Mouse (Mus musculus) CH12.LX (cell line): ENCODE measurements around the gene Hist1h4n. TPM values are rescaled to one million over a fixed set of nuclear protein-coding genes. Genes with fewer than 3 reads are reported as not detected.
A peak's percentile ranks its signal among the peaks of the same experiment; 100 is the strongest.

Source experiments
- DNase-seq: peaks from one replicate; pipeline ENCODE4 v3.0.0-alpha.2; 2013; ENCODE audit errors: extremely low read depth
- H3K27ac ChIP-seq: 2 replicates; pipeline ENCODE4 v1.5.1; 2012; ENCODE audit warnings: low read depth, mild to moderate bottlenecking, control low read depth, moderate library complexity; ENCODE audit not compliant: insufficient read depth
- H3K27me3 ChIP-seq: replicated peaks from 2 replicates; pipeline ENCODE3; 2012; ENCODE audit warnings: inconsistent platforms
- H3K36me3 ChIP-seq, 2 experiments: replicated peaks in 1 of 2; 2 replicates each; pipeline versions ENCODE3 to v1.6.1; 2012; ENCODE audit warnings: inconsistent platforms in 1 of 2, low read length in 1 of 2, mild to moderate bottlenecking in 1 of 2, mixed read lengths in 1 of 2, moderate library complexity in 1 of 2; ENCODE audit not compliant: control insufficient read depth in 1 of 2, insufficient read depth in 1 of 2
- H3K4me1 ChIP-seq, 2 experiments: 2 replicates each; pipeline ENCODE4 v1.6.1; 2012; ENCODE audit warnings: inconsistent platforms in 1 of 2, moderate library complexity in 1 of 2; ENCODE audit not compliant: insufficient read depth in 2 of 2, control insufficient read depth in 1 of 2
- H3K4me2 ChIP-seq: 2 replicates; pipeline ENCODE4 v1.6.1; 2012; ENCODE audit warnings: low read depth, mild to moderate bottlenecking, control low read depth; ENCODE audit not compliant: poor library complexity, insufficient read depth, severe bottlenecking
- H3K4me3 ChIP-seq, 3 experiments: fragments of 150-350 bp in 1 of 3; sonication (generic) in 1 of 3; replicated peaks in 1 of 3; 2 replicates each; pipeline versions ENCODE3 to v1.5.1; 2011 to 2012; ENCODE audit warnings: low read depth in 2 of 3, low read length in 2 of 3, mild to moderate bottlenecking in 2 of 3, moderate library complexity in 2 of 3, control low read depth in 1 of 3, improper control_type of control experiment in 1 of 3, inconsistent platforms in 1 of 3, mixed read lengths in 1 of 3; ENCODE audit not compliant: poor library complexity in 1 of 3
- H3K79me2 ChIP-seq: replicated peaks from 2 replicates; pipeline ENCODE4 v1.6.1; 2012; ENCODE audit warnings: mild to moderate bottlenecking, moderate library complexity; ENCODE audit not compliant: control insufficient read depth, poor library complexity, insufficient read depth, severe bottlenecking; ENCODE audit errors: extremely low read depth
- H3K9ac ChIP-seq: 2 replicates; pipeline ENCODE4 v1.6.1; 2012; ENCODE audit warnings: low read depth, mild to moderate bottlenecking, control low read depth, moderate library complexity; ENCODE audit not compliant: insufficient read depth
- H3K9me3 ChIP-seq: replicated peaks from 2 replicates; pipeline ENCODE3; 2012; ENCODE audit warnings: low read length, inconsistent platforms, mixed read lengths
- BHLHE40 ChIP-seq: IDR thresholded peaks from 2 replicates; pipeline ENCODE4 v1.6.1; 2011; ENCODE audit warnings: mild to moderate bottlenecking, low read depth, low read length, improper control_type of control experiment
- CHD1 ChIP-seq: IDR thresholded peaks from 2 replicates; pipeline ENCODE4 v1.6.1; 2012; ENCODE audit warnings: low read depth, low read length, improper control_type of control experiment, inconsistent platforms
- CHD2 ChIP-seq: IDR thresholded peaks from 2 replicates; pipeline ENCODE4 v1.6.1; 2011; ENCODE audit warnings: low read length, improper control_type of control experiment
- E2F4 ChIP-seq: IDR thresholded peaks from 2 replicates; pipeline ENCODE4 v1.6.1; 2011; ENCODE audit warnings: low read depth, low read length, improper control_type of control experiment; ENCODE audit not compliant: insufficient replicate concordance
- GABPA ChIP-seq: IDR thresholded peaks from 2 replicates; pipeline ENCODE4 v1.6.1; 2012; ENCODE audit warnings: low read depth, low read length, improper control_type of control experiment, inconsistent platforms; ENCODE audit not compliant: insufficient replicate concordance
- HCFC1 ChIP-seq: IDR thresholded peaks from 2 replicates; pipeline ENCODE4 v1.6.1; 2012; ENCODE audit warnings: low read depth, mild to moderate bottlenecking, inconsistent platforms, low read length, improper control_type of control experiment
- IRF4 ChIP-seq: IDR thresholded peaks from 2 replicates; pipeline ENCODE4 v1.6.1; 2014; ENCODE audit warnings: low read depth, mild to moderate bottlenecking, inconsistent platforms, low read length, improper control_type of control experiment
- KAT2A ChIP-seq: IDR thresholded peaks from 2 replicates; pipeline ENCODE4 v1.6.1; 2012; ENCODE audit warnings: low read length, improper control_type of control experiment, inconsistent platforms; ENCODE audit not compliant: insufficient replicate concordance
- MAFK ChIP-seq: IDR thresholded peaks from 2 replicates; pipeline ENCODE4 v1.6.1; 2011; ENCODE audit warnings: low read length, improper control_type of control experiment; ENCODE audit not compliant: insufficient replicate concordance
- MAX ChIP-seq: IDR thresholded peaks from 2 replicates; pipeline ENCODE4 v1.6.1; 2011; ENCODE audit warnings: low read length, improper control_type of control experiment
- MAZ ChIP-seq: IDR thresholded peaks from 2 replicates; pipeline ENCODE4 v1.6.1; 2012; ENCODE audit warnings: low read depth, mild to moderate bottlenecking, inconsistent platforms, low read length, improper control_type of control experiment, moderate library complexity
- MXI1 ChIP-seq: IDR thresholded peaks from 2 replicates; pipeline ENCODE4 v1.6.1; 2011; ENCODE audit warnings: mild to moderate bottlenecking, low read depth, low read length, improper control_type of control experiment
- MYC ChIP-seq: IDR thresholded peaks from 2 replicates; pipeline ENCODE4 v1.6.1; 2011; ENCODE audit warnings: low read depth, mild to moderate bottlenecking, improper control_type of control experiment, low read length
- NELFE ChIP-seq: IDR thresholded peaks from 2 replicates; pipeline ENCODE4 v1.6.1; 2011; ENCODE audit warnings: low read depth, low read length, improper control_type of control experiment
- NRF1 ChIP-seq: IDR thresholded peaks from 2 replicates; pipeline ENCODE4 v1.6.1; 2014; ENCODE audit warnings: low read depth, mild to moderate bottlenecking, inconsistent platforms, low read length, improper control_type of control experiment, moderate library complexity
- PAX5 ChIP-seq: IDR thresholded peaks from 2 replicates; pipeline ENCODE4 v1.6.1; 2012; ENCODE audit warnings: low read length, inconsistent platforms, mixed read lengths
- POLR2A ChIP-seq: IDR thresholded peaks from 2 replicates; pipeline ENCODE4 v1.6.1; 2011; ENCODE audit warnings: low read depth, mild to moderate bottlenecking, improper control_type of control experiment, low read length
- POLR2AphosphoS2 ChIP-seq: IDR thresholded peaks from 2 replicates; pipeline ENCODE4 v1.6.1; 2011; ENCODE audit warnings: low read depth, low read length, improper control_type of control experiment
- RCOR1 ChIP-seq: conservative IDR thresholded peaks from 2 replicates; pipeline ENCODE4 v1.6.1; 2012; ENCODE audit warnings: low read depth, mild to moderate bottlenecking, inconsistent platforms, low read length, improper control_type of control experiment
- SIN3A ChIP-seq: IDR thresholded peaks from 2 replicates; pipeline ENCODE4 v1.6.1; 2012; ENCODE audit warnings: low read length, improper control_type of control experiment, inconsistent platforms
- SMC3 ChIP-seq: IDR thresholded peaks from 2 replicates; pipeline ENCODE4 v1.6.1; 2011; ENCODE audit warnings: low read depth, low read length, improper control_type of control experiment
- TBP ChIP-seq: conservative IDR thresholded peaks from 2 replicates; pipeline ENCODE4 v1.6.1; 2011; ENCODE audit warnings: low read depth, low read length, improper control_type of control experiment
- TCF12 ChIP-seq: IDR thresholded peaks from 2 replicates; pipeline ENCODE4 v1.6.1; 2014; ENCODE audit warnings: low read depth, mild to moderate bottlenecking, inconsistent platforms, low read length, improper control_type of control experiment
- UBTF ChIP-seq: IDR thresholded peaks from 2 replicates; pipeline ENCODE4 v1.6.1; 2012; ENCODE audit warnings: low read depth, mild to moderate bottlenecking, inconsistent platforms, low read length, improper control_type of control experiment, moderate library complexity
- ZMIZ1 ChIP-seq: IDR thresholded peaks from 2 replicates; pipeline ENCODE4 v1.6.1; 2012; ENCODE audit warnings: low read depth, mild to moderate bottlenecking, inconsistent platforms, low read length, improper control_type of control experiment
- ZNF384 ChIP-seq: IDR thresholded peaks from 2 replicates; pipeline ENCODE4 v1.6.1; 2012; ENCODE audit warnings: low read depth, low read length, improper control_type of control experiment, inconsistent platforms
- dilution Hi-C: fragments of 300-500 bp; cut with MboI; formaldehyde crosslinking; loops from 2 replicates; pipeline ENCODE4 v1.14.3; 2020; ENCODE audit warnings: low sequenced_read_pairs; ENCODE audit not compliant: extremely low pct_unique_long_range_greater_than_20kb, extremely low pct_ligation_motif_present
- in situ Hi-C: fragments of 300-500 bp; cut with MboI; formaldehyde crosslinking; loops from 3 replicates; pipeline ENCODE4 v1.14.3; 2019; ENCODE audit warnings: low sequenced_read_pairs, low pct_ligation_motif_present, low pct_unique_long_range_greater_than_20kb, mixed read lengths
- polyA plus RNA-seq: library from polyadenylated mRNA; unstranded; fragments of >175 nt; gene quantifications from 2 replicates; pipeline ENCODE4 v1.2.1, GENCODE M21; 2012; ENCODE audit warnings: low read depth; ENCODE audit not compliant: insufficient read length
- total RNA-seq, 2 experiments: library from RNA; depleted of rRNA; stranded (reverse); fragments of 300-350 nt in 1 of 2; fragments of >200 nt in 1 of 2; gene quantifications; 2 replicates each; pipeline ENCODE4 v1.2.3; 2012 to 2014

The Hist1h4n gene
- total and polyA plus RNA-seq, 3 experiments = 152 to 5,322 TPM; not detected in 1

DNA sequence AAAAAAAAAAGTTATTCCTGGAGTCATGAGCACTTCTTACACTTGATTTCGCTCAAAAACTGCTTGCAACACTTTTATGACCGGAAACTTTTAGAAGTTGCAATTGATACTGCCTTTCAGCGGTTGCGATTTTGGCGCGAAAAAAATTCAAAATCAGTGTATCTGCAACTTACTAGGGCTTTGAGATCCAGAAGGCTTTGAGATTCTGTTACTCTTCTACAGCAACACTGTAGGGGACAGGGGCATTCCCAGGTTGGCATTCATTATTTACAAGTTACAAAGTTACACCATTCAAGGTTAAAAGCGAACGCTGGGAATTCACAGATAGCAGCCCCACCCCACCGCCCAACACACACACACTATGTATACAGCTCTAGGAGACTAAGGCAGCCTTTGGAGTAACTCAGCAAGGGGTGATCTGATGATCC lies 48.2 kb downstream of the Hist1h4n start:
- peak; percentile 65 for DNase-seq
- Histone ChIP-seq H3K9me3 (no peaks in the 10 kb centered on the region), H3K4me3 (peak overlapping the region in 1 of 3 experiments; percentile 25), H3K36me3 (no peaks in the 10 kb centered on the region), H3K27ac (peak overlapping the region; percentile 85), H3K27me3 (no peaks in the 10 kb centered on the region), H3K4me1 (peaks cover 0 to 33% of the 10 kb centered on the region in 2 experiments; a peak in 3 of 4 replicates), H3K4me2 (peak overlapping the region; percentile 72), H3K79me2 (no peaks in the 10 kb centered on the region), H3K9ac (peak overlapping the region; percentile 37)
- dilution Hi-C loops (no loop called here), in situ Hi-C loops (no loop called here)
- TF ChIP-seq SMC3 (no peak), E2F4 (peak; percentile 97), NRF1 (no peak), BHLHE40 (no peak; the same call in 1 of the 2 replicates), MAFK (no peak), RCOR1 (no peak), NELFE (no peak), MXI1 (no peak), IRF4 (peak; percentile 34; the same call in 1 of the 2 replicates), ZNF384 (peak; percentile 40; the same call in 1 of the 2 replicates)

DNA sequence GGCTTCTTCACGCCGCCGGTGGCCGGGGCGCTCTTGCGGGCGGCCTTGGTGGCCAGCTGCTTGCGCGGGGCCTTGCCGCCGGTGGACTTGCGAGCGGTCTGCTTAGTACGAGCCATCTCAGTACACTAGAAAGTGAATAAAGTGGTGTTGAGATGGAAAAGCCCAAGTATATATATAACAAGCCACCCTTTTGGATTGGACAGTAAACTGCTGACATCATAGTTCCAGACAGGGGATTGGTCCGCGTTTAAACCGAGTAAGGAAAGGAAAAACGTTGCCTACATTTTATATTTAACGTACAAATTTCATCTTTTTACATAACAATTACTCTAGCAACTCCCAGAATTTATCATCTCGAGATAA lies 48.8 kb downstream of the Hist1h4n start, which contains the start of gene Hist1h3i:
TSS of gene Hist1h3i (minus strand) at position 116 of the 363 bp plus-strand sequence.
- dilution Hi-C loops (no loop called here), in situ Hi-C loops (no loop called here)
- Histone ChIP-seq H3K79me2 (no peaks in the 10 kb centered on the region), H3K9ac (peak within 1 kb of the TSS; percentile 83), H3K27me3 (no peaks in the 10 kb centered on the region), H3K4me2 (peak within 1 kb of the TSS; percentile 72), H3K36me3 (no peaks in the 10 kb centered on the region), H3K4me3 (peak within 1 kb of the TSS; percentile 29 to 59 (median 43)), H3K9me3 (no peaks in the 10 kb centered on the region), H3K27ac (peak within 1 kb of the TSS; percentile 94), H3K4me1 (peaks cover 0 to 29% of the 10 kb centered on the region in 2 experiments; a peak in 3 of 4 replicates)
- TF ChIP-seq GABPA (no peak), SIN3A (no peak), NELFE (peak; percentile 99), CHD2 (peak; percentile 79), MAZ (no peak), CHD1 (peak; percentile 70; the same call in 1 of the 2 replicates), HCFC1 (peak; percentile 35), MAX (no peak), SMC3 (no peak), KAT2A (no peak), MAFK (peak; percentile 62; the same call in 1 of the 2 replicates), UBTF (0 out of 2 replicates have a peak, but pooled peaks have one; percentile 72), ZMIZ1 (peak; percentile 99), MXI1 (no peak), POLR2AphosphoS2 (peak; percentile 62), TCF12 (peak; percentile 77), PAX5 (no peak), TBP (peak; percentile 99), POLR2A (peak; percentile 97), MYC (no peak)
- DNase-seq = peak; percentile 92
